Mouse (Mus musculus) G1E (cell line): Measurements from ENCODE around the gene Cdhr3.

Source experiments
- CTCF ChIP-seq: IDR thresholded peaks from 2 replicates; pipeline ENCODE4 v1.5.1; 2012; ENCODE audit warnings: low read depth, low read length, inconsistent platforms, mixed read lengths
- GATA1 ChIP-seq: IDR thresholded peaks from 2 replicates; pipeline ENCODE4 v1.6.1; 2012; ENCODE audit warnings: borderline replicate concordance, low read length, inconsistent platforms, mixed read lengths

DNA sequence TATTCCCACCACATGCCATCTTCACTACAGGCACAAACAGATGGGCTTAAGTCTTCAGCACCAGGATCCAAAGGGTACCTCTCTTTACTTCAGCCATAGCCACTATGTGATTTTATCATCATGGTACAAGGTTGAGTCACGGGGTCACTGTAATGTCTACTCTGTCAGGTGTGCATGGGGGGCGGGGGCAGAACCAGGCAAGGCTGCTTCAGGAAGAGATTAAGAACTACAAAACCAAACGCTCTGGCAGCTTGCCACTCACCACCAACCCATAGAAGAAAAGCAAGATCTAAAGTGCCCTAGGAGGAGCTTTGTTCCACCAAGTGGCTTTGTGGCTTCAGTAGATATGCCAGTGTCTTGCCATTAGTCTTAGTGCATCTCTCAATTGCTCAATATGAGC lies 44.3 kb downstream of the Cdhr3 start:
- no peak for TF ChIP-seq CTCF
- TF ChIP-seq GATA1, result no peak
